Mouse (Mus musculus) thymus, adult 18-20 months (tissue): ENCODE measurements around the gene Rnf115.
"Not testable (repeated sequence)": the region's sequence is repeated elsewhere in the genome, so short reads cannot be mapped to it uniquely, and the experiment has no call there.

Source experiments
- DNase-seq, 2 experiments: peaks; one replicate each; pipeline ENCODE4 v3.0.0; 2022; ENCODE audit warnings: mixed read lengths in 2 of 2

The Rnf115 gene

DNA sequence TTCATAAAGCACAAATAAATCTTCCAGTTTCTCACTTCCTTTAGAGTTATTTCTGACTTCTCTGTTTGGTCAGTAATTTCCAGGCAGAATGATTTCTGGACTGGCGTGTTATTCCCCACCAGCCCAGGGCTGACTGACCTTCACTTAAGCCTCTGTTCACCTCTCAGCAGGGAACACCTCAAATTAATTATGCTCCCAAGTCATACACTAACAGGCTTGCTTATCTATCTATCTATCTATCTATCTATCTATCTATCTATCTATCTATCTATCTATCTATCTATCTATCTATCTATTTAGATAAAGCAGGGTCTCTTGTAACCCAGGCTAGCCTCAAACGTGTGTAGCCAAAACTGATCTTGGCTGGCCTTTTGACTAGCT is 18.8 kb upstream of the Rnf115 start:
- no peak for DNase-seq

- DNase-seq, result no peak
Observed at GRCm38 (mm10) chr3:96714286-96714685, 13.2 kb upstream of the Rnf115 start.

GRCm38 (mm10) chr3:96715854-96716253 is 11.6 kb upstream of the Rnf115 start:
- no peak for DNase-seq

- no peak for DNase-seq
Observed at GRCm38 (mm10) chr3:96719173-96719572, 8.3 kb upstream of the Rnf115 start.

- no peak for DNase-seq
Observed at GRCm38 (mm10) chr3:96727828-96728633, 567 bp downstream of the Rnf115 start.

GRCm38 (mm10) chr3:96728634-96729402 is 1.4 kb downstream of the Rnf115 start:
- no peak for DNase-seq

GRCm38 (mm10) chr3:96729403-96729784 is 1.9 kb downstream of the Rnf115 start:
- no peak for DNase-seq

- no peak for DNase-seq
Observed at GRCm38 (mm10) chr3:96730785-96731184, 3.3 kb downstream of the Rnf115 start.

DNA sequence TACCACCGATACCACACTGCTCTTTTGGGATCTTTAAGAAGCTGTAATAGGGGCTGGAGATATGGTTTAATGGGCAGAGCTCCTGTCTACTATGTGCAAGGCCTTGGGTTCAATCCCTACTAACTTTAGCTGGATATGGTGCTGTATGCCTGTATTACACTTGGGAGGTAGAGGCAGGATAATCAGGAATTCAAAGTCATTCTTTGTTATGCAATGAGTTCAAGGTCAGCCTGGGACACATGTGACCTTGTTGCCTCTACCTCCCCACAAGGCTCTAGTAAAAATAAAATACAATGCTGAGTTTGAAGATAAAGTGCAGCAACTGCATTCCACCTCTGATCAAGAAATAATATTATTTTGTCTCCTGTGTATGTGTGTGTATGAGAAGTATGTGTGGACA is 6.5 kb downstream of the Rnf115 start:
- no peak for DNase-seq

DNA sequence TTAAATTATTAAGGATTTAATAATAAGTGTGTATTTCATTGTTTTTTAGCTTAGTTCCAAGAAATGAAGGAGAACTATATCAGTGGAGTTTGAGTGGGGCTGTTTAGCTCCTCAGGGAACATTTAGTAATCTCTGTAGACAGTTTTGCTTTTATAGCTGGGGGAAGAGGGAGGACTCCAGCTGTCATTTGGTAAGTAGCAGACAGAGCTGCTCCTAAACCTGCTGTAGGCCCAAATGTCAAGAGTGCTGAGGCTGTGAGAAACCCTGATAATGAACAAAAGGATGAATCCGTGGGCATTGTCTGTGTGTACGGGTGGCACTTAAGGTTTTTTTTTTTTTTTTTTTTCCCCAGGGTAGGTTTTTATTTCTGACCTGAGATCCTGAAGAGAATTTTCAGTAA is 7.7 kb downstream of the Rnf115 start:
- DNase-seq, result no peak

DNA sequence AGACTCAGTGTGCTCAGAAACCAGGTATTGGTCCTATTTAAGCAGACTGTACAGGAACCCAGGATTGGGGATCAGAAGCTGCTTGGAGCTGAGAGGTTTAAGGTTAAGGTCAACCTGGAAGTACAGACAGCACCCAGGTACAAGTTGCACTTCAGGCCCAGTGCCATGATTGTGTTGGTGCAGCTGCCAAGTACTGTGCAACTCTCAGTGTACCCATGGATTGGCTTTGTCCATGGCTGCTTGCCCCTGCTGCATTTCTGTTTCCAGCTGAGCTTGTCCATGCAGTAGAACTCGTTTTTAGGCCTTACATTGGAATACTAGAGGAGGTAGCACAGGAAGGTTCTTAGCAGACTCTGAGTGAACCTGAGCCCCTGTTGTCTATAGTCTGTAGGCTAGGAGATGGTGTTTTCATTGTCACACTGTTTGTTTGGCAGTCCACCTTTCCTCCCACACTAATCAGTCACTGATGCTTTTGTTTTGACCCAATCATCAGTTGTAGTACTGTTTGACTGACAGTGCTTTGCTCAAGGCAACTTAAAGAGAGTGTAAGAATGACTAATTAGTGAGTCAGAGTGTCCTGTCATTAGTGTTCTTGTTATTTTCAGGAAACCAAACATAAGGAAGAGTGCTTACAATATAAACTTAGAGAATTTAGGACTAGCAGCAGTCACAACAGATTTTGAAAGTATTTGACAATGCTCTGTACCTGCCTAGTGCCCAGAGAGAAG is 9.7 kb downstream of the Rnf115 start:
- no peak for DNase-seq

- DNase-seq, result no peak
Observed at GRCm38 (mm10) chr3:96737995-96738394, 10.5 kb downstream of the Rnf115 start.

DNA sequence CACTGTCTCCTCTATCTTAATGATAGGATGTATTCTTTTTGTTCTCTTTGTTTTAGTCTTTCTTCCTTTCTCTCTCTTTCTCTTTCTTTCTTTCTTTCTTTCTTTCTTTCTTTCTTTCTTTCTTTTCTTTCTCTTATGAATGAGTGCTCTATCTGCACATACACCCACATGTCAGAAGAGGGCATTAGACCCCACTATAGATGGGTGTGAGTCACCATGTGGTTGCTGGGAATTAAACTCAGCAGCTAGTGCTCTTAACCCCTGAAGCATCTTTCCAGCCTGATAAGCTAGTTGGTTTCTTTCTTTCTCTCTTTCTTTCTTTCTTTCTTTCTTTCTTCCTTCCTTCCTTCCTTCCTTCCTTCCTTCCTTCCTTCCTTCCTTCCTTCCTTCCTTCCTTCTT is 12.8 kb downstream of the Rnf115 start:
- DNase-seq, result not testable (repeated sequence)

DNA sequence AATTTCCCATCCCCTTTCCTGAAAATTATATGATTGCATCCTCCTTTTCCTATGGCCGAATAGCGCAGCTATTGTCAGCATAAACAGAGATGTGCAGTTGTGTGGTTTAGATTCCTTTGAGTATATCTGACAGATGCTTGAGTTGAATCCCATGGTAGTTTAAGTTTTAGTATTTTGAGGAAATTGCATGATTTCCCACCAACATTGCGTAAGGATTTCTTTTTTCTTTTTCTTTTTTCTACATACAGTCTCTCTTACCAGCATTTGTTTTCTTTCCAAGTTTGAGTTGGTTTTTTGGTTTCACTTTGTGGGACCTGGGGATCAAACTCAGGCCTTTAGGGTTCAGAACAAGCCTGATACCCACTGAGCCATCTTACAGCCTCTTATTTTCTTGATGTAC is 16.9 kb downstream of the Rnf115 start:
- no peak for DNase-seq

DNA sequence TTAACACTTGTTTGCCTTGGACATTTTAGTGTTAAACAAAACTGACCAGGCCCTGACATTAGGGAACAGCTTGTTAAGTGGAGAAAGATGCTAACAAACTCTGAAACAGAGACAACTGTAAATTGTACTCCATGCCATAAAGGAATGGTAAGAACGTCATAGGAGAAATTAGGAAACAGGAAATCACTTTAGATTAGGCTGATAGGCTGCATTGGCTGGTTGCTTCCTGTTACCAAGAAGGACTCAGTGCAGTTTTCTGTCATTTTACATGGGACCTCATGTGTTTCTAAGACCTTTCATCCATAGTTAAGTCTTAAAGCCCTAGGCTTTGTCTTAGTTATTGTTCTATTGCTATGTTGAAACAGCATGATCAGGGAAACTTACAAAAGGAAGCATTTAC is 19.4 kb downstream of the Rnf115 start:
- DNase-seq, result no peak

GRCm38 (mm10) chr3:96755935-96756334 is 28.5 kb downstream of the Rnf115 start:
- DNase-seq, result no peak

DNA sequence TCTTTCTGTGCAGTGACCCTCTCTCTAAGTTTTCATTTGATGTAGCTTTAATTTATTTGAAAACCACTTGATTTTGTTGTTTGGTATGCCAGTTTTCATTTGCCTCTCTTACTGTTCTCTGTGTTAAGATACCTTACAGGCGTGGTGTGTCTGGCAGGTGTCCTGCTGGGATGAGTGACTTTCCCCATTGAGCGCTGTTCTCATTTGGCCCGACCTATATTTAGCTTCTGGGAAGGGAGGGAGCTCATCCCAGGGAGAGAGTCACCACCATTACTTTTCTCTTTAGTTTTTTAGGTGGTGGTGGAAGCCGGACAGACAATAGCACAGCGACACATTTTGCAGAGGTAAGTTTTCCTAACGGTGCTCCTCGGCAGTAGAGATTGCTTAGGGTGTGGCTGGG is 30.2 kb downstream of the Rnf115 start:
- DNase-seq, result no peak

- no peak for DNase-seq
Observed at GRCm38 (mm10) chr3:96759695-96760094, 32.2 kb downstream of the Rnf115 start.

- DNase-seq, result no peak
Observed at GRCm38 (mm10) chr3:96764528-96764927, 37.1 kb downstream of the Rnf115 start.

DNA sequence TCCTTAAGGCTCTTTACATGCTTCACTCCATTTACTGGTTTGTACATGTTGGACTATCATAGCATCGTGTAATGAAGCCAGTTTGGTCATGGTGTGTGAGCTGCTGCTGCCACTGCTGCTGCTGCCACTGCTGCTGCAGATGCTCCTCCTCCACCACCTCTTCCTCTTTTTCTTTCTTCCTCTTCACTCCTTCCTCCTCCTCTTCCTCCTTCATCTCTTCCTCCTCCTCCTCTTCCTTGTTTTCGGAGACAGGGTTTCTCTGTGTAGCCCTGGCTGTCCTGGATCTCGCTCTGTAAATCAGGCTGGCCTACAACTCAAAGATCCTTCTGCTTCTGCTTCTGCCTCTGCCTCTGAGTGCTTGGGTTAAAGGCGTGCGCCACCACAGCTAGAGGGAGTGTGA is 42.5 kb downstream of the Rnf115 start:
- DNase-seq, result no peak

- no peak for DNase-seq
Observed at GRCm38 (mm10) chr3:96772949-96773348, 45.5 kb downstream of the Rnf115 start.

DNA sequence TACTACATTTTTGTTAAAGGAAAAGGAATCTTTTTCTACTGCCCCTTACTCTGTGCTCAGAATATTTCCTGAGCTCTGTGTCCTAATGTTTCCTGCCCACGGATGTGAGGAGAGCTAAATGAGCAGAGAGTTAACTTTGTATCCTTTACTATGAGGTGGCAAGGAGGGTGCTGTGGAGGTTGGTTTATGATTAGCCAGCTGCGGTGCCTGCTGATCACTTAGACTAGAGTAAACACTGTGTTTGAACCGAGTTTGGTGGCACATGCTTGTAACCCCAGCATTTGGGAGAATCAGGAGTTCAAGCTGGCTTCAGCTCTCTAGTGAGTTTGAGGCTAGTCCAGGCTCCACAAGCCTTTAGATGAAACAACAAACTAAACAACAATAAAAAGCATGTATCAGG is 49.7 kb downstream of the Rnf115 start:
- DNase-seq, result no peak

- DNase-seq, result no peak
Observed at GRCm38 (mm10) chr3:96782236-96782635, 54.8 kb downstream of the Rnf115 start.

GRCm38 (mm10) chr3:96787784-96788183 is 60.3 kb downstream of the Rnf115 start:
- no peak for DNase-seq
